Mouse (Mus musculus): Measurements from ENCODE around the gene Isg15. TPM values are rescaled to one million over a fixed set of nuclear protein-coding genes. Genes with fewer than 3 reads are reported as not detected.

Isg15 gene
- polyA plus RNA-seq, 1 experiment from 2014 or later: 6.1 TPM

- no peak for ATAC-seq (ENCODE audit: low read depth)
- H3K27ac ChIP-seq (ENCODE audit: low read length): no peak overlapping the region
- no peaks in the 10 kb centered on the region for H3K36me3 ChIP-seq (ENCODE audit: control insufficient read depth, insufficient read depth)
- no peak overlapping the region for H3K9ac ChIP-seq (ENCODE audit: low read depth, low read length)
- no peak overlapping the region for H3K4me3 ChIP-seq (ENCODE audit: low read depth, low read length)
- 78% methylated on average over 13 of the region's 13 CpGs for WGBS (ENCODE audit: insufficient replicate concordance)
- H3K27me3 ChIP-seq (ENCODE audit: control insufficient read depth, insufficient read depth, low read depth, low read length): 0 out of 2 replicates have a peak, but pooled peaks cover 3% of the 10 kb centered on the region
- H3K9me3 ChIP-seq (replicated peaks; ENCODE audit: control insufficient read depth, low read length): no peaks in the 10 kb centered on the region
- H3K4me2 ChIP-seq (ENCODE audit: low read depth, low read length): no peak overlapping the region
- no peaks in the 10 kb centered on the region for H3K4me1 ChIP-seq (ENCODE audit: control insufficient read depth, low read depth, low read length)
Measured at GRCm38 (mm10) chr4:156213134-156213533, 12.5 kb upstream of the Isg15 start.

- 46% methylated on average over 13 of the region's 13 CpGs for WGBS (ENCODE audit: insufficient replicate concordance)
- Histone ChIP-seq H3K9ac (ENCODE audit: low read depth, low read length) (no peak overlapping the region), H3K4me2 (ENCODE audit: low read depth, low read length) (peak overlapping the region; percentile 35; the same call in 1 of the 2 replicates)
Measured at GRCm38 (mm10) chr4:156209963-156210635, 9.5 kb upstream of the Isg15 start.

GRCm38 (mm10) chr4:156208872-156209271, 8.3 kb upstream of the Isg15 start:
- Histone ChIP-seq H3K36me3 (ENCODE audit: control insufficient read depth, insufficient read depth) (no peaks in the 10 kb centered on the region), H3K4me3 (ENCODE audit: low read depth, low read length) (no peak overlapping the region), H3K27ac (ENCODE audit: low read length) (no peak overlapping the region), H3K27me3 (ENCODE audit: control insufficient read depth, insufficient read depth, low read depth, low read length) (peaks cover 24% of the 10 kb centered on the region), H3K9me3 (replicated peaks; ENCODE audit: control insufficient read depth, low read length) (no peaks in the 10 kb centered on the region), H3K4me1 (ENCODE audit: control insufficient read depth, low read depth, low read length) (peaks cover 4% of the 10 kb centered on the region), H3K9ac (ENCODE audit: low read depth, low read length) (no peak overlapping the region), H3K4me2 (ENCODE audit: low read depth, low read length) (no peak overlapping the region)
- no peak for ATAC-seq (ENCODE audit: low read depth)
- 74% methylated on average over 4 of the region's 4 CpGs for WGBS (ENCODE audit: insufficient replicate concordance)

More at GRCm38 (mm10) chr4:156209963-156210635, 9.5 kb upstream of the Isg15 start:
- Histone ChIP-seq H3K4me3 (ENCODE audit: low read depth, low read length) (no peak overlapping the region), H3K27me3 (ENCODE audit: control insufficient read depth, insufficient read depth, low read depth, low read length) (peaks cover 11% of the 10 kb centered on the region), H3K27ac (ENCODE audit: low read length) (no peak overlapping the region), H3K36me3 (ENCODE audit: control insufficient read depth, insufficient read depth) (no peaks in the 10 kb centered on the region), H3K4me1 (ENCODE audit: control insufficient read depth, low read depth, low read length) (no peaks in the 10 kb centered on the region), H3K9me3 (replicated peaks; ENCODE audit: control insufficient read depth, low read length) (no peaks in the 10 kb centered on the region)
- no peak for ATAC-seq (ENCODE audit: low read depth)

GRCm38 (mm10) chr4:156203413-156204131, 3.0 kb upstream of the Isg15 start:
- no peaks in the 10 kb centered on the region for H3K9me3 ChIP-seq (replicated peaks; ENCODE audit: control insufficient read depth, low read length)
- H3K9ac ChIP-seq (ENCODE audit: low read depth, low read length): peak overlapping the region; percentile 66
- under 1% methylated on average over 49 of the region's 49 CpGs for WGBS (ENCODE audit: insufficient replicate concordance)
- peaks cover 40% of the 10 kb centered on the region for H3K27me3 ChIP-seq (ENCODE audit: control insufficient read depth, insufficient read depth, low read depth, low read length)
- peak overlapping the region; percentile 35 for H3K27ac ChIP-seq (ENCODE audit: low read length)
- H3K36me3 ChIP-seq (ENCODE audit: control insufficient read depth, insufficient read depth): no peaks in the 10 kb centered on the region
- peak overlapping the region; percentile 92 for H3K4me2 ChIP-seq (ENCODE audit: low read depth, low read length)
- peak overlapping the region; percentile 66 for H3K4me3 ChIP-seq (ENCODE audit: low read depth, low read length)
- peak; percentile 3; the same call in 1 of the 2 replicates for ATAC-seq (ENCODE audit: low read depth)
- peaks cover 29% of the 10 kb centered on the region for H3K4me1 ChIP-seq (ENCODE audit: control insufficient read depth, low read depth, low read length)

GRCm38 (mm10) chr4:156203001-156203412, 2.4 kb upstream of the Isg15 start, which contains the start of gene AW011738:
Gene AW011738 (plus strand): TSS chr4:156203304.
- Histone ChIP-seq H3K4me1 (ENCODE audit: control insufficient read depth, low read depth, low read length) (peaks cover 34% of the 10 kb centered on the region), H3K36me3 (ENCODE audit: control insufficient read depth, insufficient read depth) (no peaks in the 10 kb centered on the region), H3K27ac (ENCODE audit: low read length) (peak within 1 kb of the TSS; percentile 82), H3K27me3 (ENCODE audit: control insufficient read depth, insufficient read depth, low read depth, low read length) (peaks cover 40% of the 10 kb centered on the region), H3K9me3 (replicated peaks; ENCODE audit: control insufficient read depth, low read length) (no peaks in the 10 kb centered on the region), H3K4me3 (ENCODE audit: low read depth, low read length) (peak within 1 kb of the TSS; percentile 66), H3K4me2 (ENCODE audit: low read depth, low read length) (peak within 1 kb of the TSS; percentile 92), H3K9ac (ENCODE audit: low read depth, low read length) (peak within 1 kb of the TSS; percentile 66)
- 1% methylated on average over 28 of the region's 39 CpGs for WGBS (ENCODE audit: insufficient replicate concordance)
- peak; percentile 76 for ATAC-seq (ENCODE audit: low read depth)

- Histone ChIP-seq H3K4me1 (ENCODE audit: control insufficient read depth, low read depth, low read length) (peaks cover 36% of the 10 kb centered on the region), H3K9ac (ENCODE audit: low read depth, low read length) (peak overlapping the region; percentile 66), H3K4me2 (ENCODE audit: low read depth, low read length) (peak overlapping the region; percentile 92), H3K36me3 (ENCODE audit: control insufficient read depth, insufficient read depth) (no peaks in the 10 kb centered on the region), H3K4me3 (ENCODE audit: low read depth, low read length) (peak overlapping the region; percentile 66), H3K27me3 (ENCODE audit: control insufficient read depth, insufficient read depth, low read depth, low read length) (peaks cover 40% of the 10 kb centered on the region), H3K9me3 (replicated peaks; ENCODE audit: control insufficient read depth, low read length) (no peaks in the 10 kb centered on the region), H3K27ac (ENCODE audit: low read length) (peak overlapping the region; percentile 82)
- peak; percentile 74 for ATAC-seq (ENCODE audit: low read depth)
- WGBS (ENCODE audit: insufficient replicate concordance): 21% methylated on average over 12 of the region's 12 CpGs
Measured at GRCm38 (mm10) chr4:156202462-156202893, 1.9 kb upstream of the Isg15 start.

GRCm38 (mm10) chr4:156197829-156198205, 2.8 kb downstream of the Isg15 start:
- WGBS (ENCODE audit: insufficient replicate concordance): 0% methylated on average over 26 of the region's 26 CpGs

GRCm38 (mm10) chr4:156197131-156197828, 3.3 kb downstream of the Isg15 start, which contains the start of gene Agrn:
Gene Agrn (minus strand): TSS chr4:156197488.
- Histone ChIP-seq H3K9me3 (replicated peaks; ENCODE audit: control insufficient read depth, low read length) (no peaks in the 10 kb centered on the region), H3K9ac (ENCODE audit: low read depth, low read length) (peak within 1 kb of the TSS; percentile 78), H3K27ac (ENCODE audit: low read length) (peak within 1 kb of the TSS; percentile 89), H3K4me3 (ENCODE audit: low read depth, low read length) (peak within 1 kb of the TSS; percentile 81), H3K4me1 (ENCODE audit: control insufficient read depth, low read depth, low read length) (peaks cover 51% of the 10 kb centered on the region), H3K4me2 (ENCODE audit: low read depth, low read length) (peak within 1 kb of the TSS; percentile 99), H3K27me3 (ENCODE audit: control insufficient read depth, insufficient read depth, low read depth, low read length) (peaks cover 27% of the 10 kb centered on the region), H3K36me3 (ENCODE audit: control insufficient read depth, insufficient read depth) (no peaks in the 10 kb centered on the region)
- 1% methylated on average over 39 of the region's 88 CpGs for WGBS (ENCODE audit: insufficient replicate concordance)
- ATAC-seq (ENCODE audit: low read depth): peak; percentile 81

More at GRCm38 (mm10) chr4:156197829-156198205, 2.8 kb downstream of the Isg15 start:
- Histone ChIP-seq H3K27me3 (ENCODE audit: control insufficient read depth, insufficient read depth, low read depth, low read length) (peaks cover 33% of the 10 kb centered on the region), H3K27ac (ENCODE audit: low read length) (peak overlapping the region; percentile 89), H3K4me3 (ENCODE audit: low read depth, low read length) (peak overlapping the region; percentile 81), H3K9ac (ENCODE audit: low read depth, low read length) (peak overlapping the region; percentile 71), H3K36me3 (ENCODE audit: control insufficient read depth, insufficient read depth) (no peaks in the 10 kb centered on the region), H3K4me1 (ENCODE audit: control insufficient read depth, low read depth, low read length) (peaks cover 51% of the 10 kb centered on the region), H3K9me3 (replicated peaks; ENCODE audit: control insufficient read depth, low read length) (no peaks in the 10 kb centered on the region), H3K4me2 (ENCODE audit: low read depth, low read length) (peak overlapping the region; percentile 99)
- peak; percentile 89 for ATAC-seq (ENCODE audit: low read depth)
